Mouse (Mus musculus): ENCODE data around the gene Insm2. TPM values are rescaled to one million over a fixed set of nuclear protein-coding genes. Genes with fewer than 3 reads are reported as not detected.

The Insm2 gene
- polyA plus RNA-seq, 1 experiment from 2014 or later = 0.04 TPM

GRCm38 (mm10) chr12:55599639-55600502 lies 644 bp downstream of the Insm2 start:
- Histone ChIP-seq H3K4me2 (replicated peaks; ENCODE audit: low read depth) (peak overlapping the region; percentile 69), H3K4me1 (replicated peaks; ENCODE audit: control insufficient read depth, insufficient read depth, low read length) (peaks cover 4% of the 10 kb centered on the region; the same call in 1 of the 2 replicates), H3K27ac (ENCODE audit: low read depth, low read length) (no peak overlapping the region), H3K4me3 (ENCODE audit: low read depth, low read length) (peak overlapping the region; percentile 47), H3K9me3 (ENCODE audit: control insufficient read depth) (no peaks in the 10 kb centered on the region), H3K36me3 (ENCODE audit: control insufficient read depth, insufficient read depth) (0 out of 2 replicates have a peak, but pooled peaks cover 4% of the 10 kb centered on the region), H3K9ac (ENCODE audit: low read depth, low read length) (no peak overlapping the region), H3K27me3 (replicated peaks; ENCODE audit: control insufficient read depth, insufficient read depth, low read length) (peaks cover 38% of the 10 kb centered on the region)
- 0 out of 2 replicates have a peak, but pooled peaks have one; percentile 4 for TF ChIP-seq CTCF (IDR thresholded peaks at IDR 0.05; ENCODE audit: low read depth)
- under 1% methylated on average over 106 of the region's 109 CpGs for WGBS
- ATAC-seq = peak; percentile 86

- Histone ChIP-seq H3K36me3 (ENCODE audit: control insufficient read depth, insufficient read depth) (peaks cover 8% of the 10 kb centered on the region; the same call in 1 of the 2 replicates), H3K4me1 (replicated peaks; ENCODE audit: control insufficient read depth, insufficient read depth, low read length) (peaks cover 4% of the 10 kb centered on the region; the same call in 1 of the 2 replicates), H3K27ac (ENCODE audit: low read depth, low read length) (no peak overlapping the region), H3K4me3 (ENCODE audit: low read depth, low read length) (peak overlapping the region; percentile 47), H3K27me3 (replicated peaks; ENCODE audit: control insufficient read depth, insufficient read depth, low read length) (peaks cover 38% of the 10 kb centered on the region), H3K9ac (ENCODE audit: low read depth, low read length) (no peak overlapping the region), H3K4me2 (replicated peaks; ENCODE audit: low read depth) (peak overlapping the region; percentile 69), H3K9me3 (ENCODE audit: control insufficient read depth) (no peaks in the 10 kb centered on the region)
- WGBS = 7% methylated on average over 42 of the region's 42 CpGs
- ATAC-seq = peak; percentile 20; the same call in 1 of the 2 replicates
- TF ChIP-seq CTCF (IDR thresholded peaks at IDR 0.05; ENCODE audit: low read depth) = no peak
Observed at GRCm38 (mm10) chr12:55600503-55600994, 1.3 kb downstream of the Insm2 start.

DNA sequence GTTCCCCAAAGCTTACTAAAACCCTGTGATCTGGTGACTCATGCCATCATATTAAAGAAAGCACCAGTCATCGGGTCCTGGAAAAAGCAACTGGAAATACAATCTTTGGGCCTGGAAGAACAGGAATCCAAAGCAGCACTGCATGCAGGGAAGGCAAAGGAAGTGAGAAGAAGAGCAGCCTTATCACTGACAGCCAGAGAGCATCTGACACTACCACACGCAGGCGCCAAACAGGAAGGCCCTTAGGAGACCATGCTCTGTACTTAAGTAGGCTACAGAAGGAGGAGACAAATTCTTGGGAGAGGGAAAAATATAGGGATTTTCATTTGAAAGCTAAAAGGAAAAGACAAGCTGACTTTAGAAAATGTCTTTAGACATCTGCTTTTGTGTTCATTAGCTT lies 5.2 kb downstream of the Insm2 start:
- Histone ChIP-seq H3K4me1 (replicated peaks; ENCODE audit: control insufficient read depth, insufficient read depth, low read length) (no peaks in the 10 kb centered on the region), H3K9ac (ENCODE audit: low read depth, low read length) (no peak overlapping the region), H3K4me2 (replicated peaks; ENCODE audit: low read depth) (no peak overlapping the region), H3K9me3 (ENCODE audit: control insufficient read depth) (no peaks in the 10 kb centered on the region), H3K4me3 (ENCODE audit: low read depth, low read length) (no peak overlapping the region), H3K27me3 (replicated peaks; ENCODE audit: control insufficient read depth, insufficient read depth, low read length) (peaks cover 18% of the 10 kb centered on the region), H3K27ac (ENCODE audit: low read depth, low read length) (no peak overlapping the region), H3K36me3 (ENCODE audit: control insufficient read depth, insufficient read depth) (peaks cover 11% of the 10 kb centered on the region; the same call in 1 of the 2 replicates)
- WGBS = 77% methylated on average over 3 of the region's 3 CpGs
- no peak for TF ChIP-seq CTCF (IDR thresholded peaks at IDR 0.05; ENCODE audit: low read depth)
- ATAC-seq = no peak

DNA sequence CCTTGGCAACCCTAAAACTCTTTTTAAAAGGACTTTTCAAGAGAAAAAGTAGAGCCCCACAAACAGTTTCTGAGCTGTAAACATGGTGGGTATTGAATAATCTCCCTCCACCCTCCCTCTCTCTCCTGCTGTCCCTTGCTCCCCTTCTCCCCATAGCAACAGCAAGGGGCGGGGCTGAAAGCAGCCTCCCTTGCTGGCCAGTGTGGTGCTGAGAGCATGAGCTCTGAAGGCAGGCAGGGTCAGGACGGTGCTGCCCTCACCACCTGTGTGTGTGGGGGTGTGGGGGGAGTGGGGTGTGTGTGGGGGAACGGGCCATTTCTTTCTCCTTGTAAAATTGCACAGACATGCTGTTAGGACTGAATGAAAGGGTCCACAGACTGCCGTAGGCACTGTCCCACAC lies 8.7 kb downstream of the Insm2 start:
- H3K27me3 ChIP-seq (replicated peaks; ENCODE audit: control insufficient read depth, insufficient read depth, low read length) = no peaks in the 10 kb centered on the region
- H3K27ac ChIP-seq (ENCODE audit: low read depth, low read length) = no peak overlapping the region
- H3K4me2 ChIP-seq (replicated peaks; ENCODE audit: low read depth) = no peak overlapping the region
- H3K9me3 ChIP-seq (ENCODE audit: control insufficient read depth) = no peaks in the 10 kb centered on the region
- 53% methylated on average over 4 of the region's 4 CpGs for WGBS
- H3K36me3 ChIP-seq (ENCODE audit: control insufficient read depth, insufficient read depth) = peaks cover 14% of the 10 kb centered on the region; the same call in 1 of the 2 replicates
- no peak for TF ChIP-seq CTCF (IDR thresholded peaks at IDR 0.05; ENCODE audit: low read depth)
- H3K4me1 ChIP-seq (replicated peaks; ENCODE audit: control insufficient read depth, insufficient read depth, low read length) = no peaks in the 10 kb centered on the region
- ATAC-seq = no peak
- H3K4me3 ChIP-seq (ENCODE audit: low read depth, low read length) = no peak overlapping the region
- H3K9ac ChIP-seq (ENCODE audit: low read depth, low read length) = no peak overlapping the region

- no peak for ATAC-seq
- H3K9me3 ChIP-seq (ENCODE audit: control insufficient read depth) = no peaks in the 10 kb centered on the region
- no peak overlapping the region for H3K27ac ChIP-seq (ENCODE audit: low read depth, low read length)
- no peak overlapping the region for H3K4me3 ChIP-seq (ENCODE audit: low read depth, low read length)
- WGBS = 75% methylated on average over 2 of the region's 2 CpGs
- H3K4me1 ChIP-seq (replicated peaks; ENCODE audit: control insufficient read depth, insufficient read depth, low read length) = no peaks in the 10 kb centered on the region
- H3K36me3 ChIP-seq (ENCODE audit: control insufficient read depth, insufficient read depth) = peaks cover 3% of the 10 kb centered on the region; the same call in 1 of the 2 replicates
- no peak overlapping the region for H3K4me2 ChIP-seq (replicated peaks; ENCODE audit: low read depth)
- no peak for TF ChIP-seq CTCF (IDR thresholded peaks at IDR 0.05; ENCODE audit: low read depth)
- H3K27me3 ChIP-seq (replicated peaks; ENCODE audit: control insufficient read depth, insufficient read depth, low read length) = no peaks in the 10 kb centered on the region
- H3K9ac ChIP-seq (ENCODE audit: low read depth, low read length) = no peak overlapping the region
Observed at GRCm38 (mm10) chr12:55610812-55611211, 11.6 kb downstream of the Insm2 start.

DNA sequence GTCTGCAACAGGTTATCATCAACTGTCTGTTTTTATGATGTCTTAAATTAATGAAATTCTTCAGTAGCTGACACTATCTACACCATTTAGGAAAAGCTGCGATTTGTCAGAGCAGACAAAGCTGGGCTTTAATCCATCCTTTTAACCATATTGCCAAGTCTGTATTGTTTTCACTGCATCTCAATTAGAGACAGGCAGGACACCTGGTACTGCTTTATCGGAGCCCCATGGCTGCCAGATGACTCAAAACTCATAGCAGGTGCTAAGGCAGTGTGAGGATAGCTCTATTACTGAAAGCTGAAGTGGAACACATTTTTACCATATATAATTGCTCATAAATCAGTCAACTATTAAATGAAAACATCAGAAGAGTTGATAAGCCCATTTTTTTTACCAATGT lies 21.1 kb downstream of the Insm2 start:
- no peaks in the 10 kb centered on the region for H3K4me1 ChIP-seq (replicated peaks; ENCODE audit: control insufficient read depth, insufficient read depth, low read length)
- no peak overlapping the region for H3K4me2 ChIP-seq (replicated peaks; ENCODE audit: low read depth)
- H3K27ac ChIP-seq (ENCODE audit: low read depth, low read length) = no peak overlapping the region
- ATAC-seq = no peak
- WGBS = 87% methylated on average over 2 of the region's 2 CpGs
- H3K9ac ChIP-seq (ENCODE audit: low read depth, low read length) = no peak overlapping the region
- H3K36me3 ChIP-seq (ENCODE audit: control insufficient read depth, insufficient read depth) = no peaks in the 10 kb centered on the region
- H3K9me3 ChIP-seq (ENCODE audit: control insufficient read depth) = no peaks in the 10 kb centered on the region
- TF ChIP-seq CTCF (IDR thresholded peaks at IDR 0.05; ENCODE audit: low read depth) = no peak
- no peak overlapping the region for H3K4me3 ChIP-seq (ENCODE audit: low read depth, low read length)
- H3K27me3 ChIP-seq (replicated peaks; ENCODE audit: control insufficient read depth, insufficient read depth, low read length) = no peaks in the 10 kb centered on the region

Measured in intestine, postnatal 0 days (tissue).